Mouse (Mus musculus) heart, adult 9 months (tissue): ENCODE measurements at regions not wholly inside any gene's neighbourhood (a gene's known extent, or its start where the extent isn't known, plus 50 kb on each side); places are given as distances from the start of the nearest gene placed in this dataset.

Experiments
- DNase-seq, 2 experiments: peaks; one replicate each; pipeline ENCODE4 v3.0.0; 2022; ENCODE audit warnings: low spot score in 2 of 2

- no peak for DNase-seq
These were observed 157.5 kb upstream of the B3gat1 start for GRCm38 (mm10) chr9:26575990-26576389.

GRCm38 (mm10) chr9:26601979-26602378 lies 131.5 kb upstream of the B3gat1 start:
- no peak for DNase-seq

- DNase-seq = no peak
These were observed 129.0 kb upstream of the B3gat1 start for GRCm38 (mm10) chr9:26604552-26604951.

- no peak for DNase-seq
These were observed 121.7 kb upstream of the B3gat1 start for GRCm38 (mm10) chr9:26611711-26612437.

GRCm38 (mm10) chr9:26622840-26623448 lies 110.6 kb upstream of the B3gat1 start:
- DNase-seq = no peak

GRCm38 (mm10) chr9:26625171-26625937 lies 108.2 kb upstream of the B3gat1 start:
- peak; percentile 42 to 57 for DNase-seq

- no peak for DNase-seq
These were observed 100.5 kb upstream of the B3gat1 start for GRCm38 (mm10) chr9:26632891-26633650.

- no peak for DNase-seq
These were observed 98.3 kb upstream of the B3gat1 start for GRCm38 (mm10) chr9:26635211-26635610.

- no peak for DNase-seq
These were observed 94.9 kb upstream of the B3gat1 start for GRCm38 (mm10) chr9:26638586-26638985.

GRCm38 (mm10) chr9:26642302-26642701 lies 91.2 kb upstream of the B3gat1 start:
- no peak for DNase-seq

GRCm38 (mm10) chr9:26642831-26643230 lies 90.7 kb upstream of the B3gat1 start:
- DNase-seq = no peak

- DNase-seq = no peak
These were observed 84.0 kb upstream of the B3gat1 start for GRCm38 (mm10) chr9:26649506-26649905.

GRCm38 (mm10) chr9:26652920-26653319 lies 80.6 kb upstream of the B3gat1 start:
- DNase-seq = peak; percentile 9 to 12

GRCm38 (mm10) chr9:26659366-26659765 lies 74.2 kb upstream of the B3gat1 start:
- DNase-seq = no peak

GRCm38 (mm10) chr9:26663544-26663943 lies 70.0 kb upstream of the B3gat1 start:
- DNase-seq = no peak

GRCm38 (mm10) chr9:26667835-26668234 lies 65.7 kb upstream of the B3gat1 start:
- no peak for DNase-seq

GRCm38 (mm10) chr9:26674059-26674757 lies 59.3 kb upstream of the B3gat1 start:
- no peak for DNase-seq

- no peak for DNase-seq
These were observed 55.2 kb upstream of the B3gat1 start for GRCm38 (mm10) chr9:26678288-26678687.

- DNase-seq = no peak
These were observed 52.0 kb upstream of the B3gat1 start for GRCm38 (mm10) chr9:26681516-26681915.
